Mouse (Mus musculus): ENCODE data around the gene Lrig1. TPM values are rescaled to one million over a fixed set of nuclear protein-coding genes. Genes with fewer than 3 reads are reported as not detected.

Lrig1 gene
- polyA plus RNA-seq, 1 experiment, result 11.2 TPM

- no peaks in the 10 kb centered on the region for H3K27me3 ChIP-seq (ENCODE audit: control insufficient read depth, insufficient read depth, insufficient read length)
- H3ac ChIP-seq (ENCODE audit: control insufficient read depth, insufficient read length, low read depth), result no peak overlapping the region
- TF ChIP-seq USF1 (IDR thresholded peaks at IDR 0.05; ENCODE audit: low read depth) (no peak), CTCF (IDR thresholded peaks at IDR 0.05; ENCODE audit: control insufficient read depth, insufficient read depth, insufficient read length) (no peak), FOSL1 (IDR thresholded peaks at IDR 0.05; ENCODE audit: insufficient read depth, low read length, poor library complexity, severe bottlenecking) (no peak), CEBPB (IDR thresholded peaks at IDR 0.05; ENCODE audit: low read depth) (no peak), MYOG (IDR thresholded peaks at IDR 0.05; ENCODE audit: control insufficient read depth, extremely low read depth, insufficient read length) (no peak), MYOD1 (IDR thresholded peaks at IDR 0.05; ENCODE audit: control insufficient read depth, insufficient read length, low read depth) (no peak), MAX (IDR thresholded peaks at IDR 0.05) (no peak)
- no peaks in the 10 kb centered on the region for H3K79me3 ChIP-seq (ENCODE audit: low read depth)
- H3K36me3 ChIP-seq (ENCODE audit: control insufficient read depth, insufficient read depth), result no peaks in the 10 kb centered on the region
- no peak overlapping the region for H3K4me3 ChIP-seq (ENCODE audit: insufficient read depth, poor library complexity, severe bottlenecking)
- no peaks in the 10 kb centered on the region for H3K79me2 ChIP-seq (ENCODE audit: control insufficient read depth, insufficient read depth)
These were observed 48.4 kb downstream of the Lrig1 start for GRCm38 (mm10) chr6:94651541-94651940.

- TF ChIP-seq MYOD1 (IDR thresholded peaks at IDR 0.05; ENCODE audit: control insufficient read depth, insufficient read length, low read depth), result no peak
- no peak for TF ChIP-seq USF1 (IDR thresholded peaks at IDR 0.05; ENCODE audit: low read depth)
- no peak for TF ChIP-seq CEBPB (IDR thresholded peaks at IDR 0.05; ENCODE audit: low read depth)
- TF ChIP-seq CTCF (IDR thresholded peaks at IDR 0.05; ENCODE audit: control insufficient read depth, insufficient read depth, insufficient read length), result no peak
- no peak for TF ChIP-seq MYOG (IDR thresholded peaks at IDR 0.05; ENCODE audit: control insufficient read depth, extremely low read depth, insufficient read length)
- TF ChIP-seq MAX (IDR thresholded peaks at IDR 0.05), result no peak
- TF ChIP-seq FOSL1 (IDR thresholded peaks at IDR 0.05; ENCODE audit: insufficient read depth, low read length, poor library complexity, severe bottlenecking), result no peak
- Histone ChIP-seq H3ac (ENCODE audit: control insufficient read depth, insufficient read length, low read depth) (no peak overlapping the region), H3K79me3 (ENCODE audit: low read depth) (no peaks in the 10 kb centered on the region), H3K79me2 (ENCODE audit: control insufficient read depth, insufficient read depth) (peaks cover 3% of the 10 kb centered on the region), H3K4me3 (ENCODE audit: insufficient read depth, poor library complexity, severe bottlenecking) (no peak overlapping the region), H3K36me3 (ENCODE audit: control insufficient read depth, insufficient read depth) (no peaks in the 10 kb centered on the region), H3K27me3 (ENCODE audit: control insufficient read depth, insufficient read depth, insufficient read length) (no peaks in the 10 kb centered on the region)
These were observed 50.3 kb downstream of the Lrig1 start for GRCm38 (mm10) chr6:94649637-94650036.

GRCm38 (mm10) chr6:94648496-94648895 lies 51.5 kb downstream of the Lrig1 start:
- TF ChIP-seq MAX (IDR thresholded peaks at IDR 0.05) (no peak), MYOD1 (IDR thresholded peaks at IDR 0.05; ENCODE audit: control insufficient read depth, insufficient read length, low read depth) (no peak), CEBPB (IDR thresholded peaks at IDR 0.05; ENCODE audit: low read depth) (no peak), CTCF (IDR thresholded peaks at IDR 0.05; ENCODE audit: control insufficient read depth, insufficient read depth, insufficient read length) (no peak), USF1 (IDR thresholded peaks at IDR 0.05; ENCODE audit: low read depth) (no peak), MYOG (IDR thresholded peaks at IDR 0.05; ENCODE audit: control insufficient read depth, extremely low read depth, insufficient read length) (no peak), FOSL1 (IDR thresholded peaks at IDR 0.05; ENCODE audit: insufficient read depth, low read length, poor library complexity, severe bottlenecking) (no peak)
- Histone ChIP-seq H3ac (ENCODE audit: control insufficient read depth, insufficient read length, low read depth) (peak overlapping the region; percentile 30), H3K36me3 (ENCODE audit: control insufficient read depth, insufficient read depth) (no peaks in the 10 kb centered on the region), H3K79me2 (ENCODE audit: control insufficient read depth, insufficient read depth) (peaks cover 6% of the 10 kb centered on the region), H3K4me3 (ENCODE audit: insufficient read depth, poor library complexity, severe bottlenecking) (no peak overlapping the region), H3K79me3 (ENCODE audit: low read depth) (peaks cover 1% of the 10 kb centered on the region), H3K27me3 (ENCODE audit: control insufficient read depth, insufficient read depth, insufficient read length) (no peaks in the 10 kb centered on the region)

GRCm38 (mm10) chr6:94647574-94648430 lies 52.2 kb downstream of the Lrig1 start:
- Histone ChIP-seq H3K4me3 (ENCODE audit: insufficient read depth, poor library complexity, severe bottlenecking) (no peak overlapping the region), H3K79me2 (ENCODE audit: control insufficient read depth, insufficient read depth) (peaks cover 12% of the 10 kb centered on the region), H3K36me3 (ENCODE audit: control insufficient read depth, insufficient read depth) (no peaks in the 10 kb centered on the region), H3ac (ENCODE audit: control insufficient read depth, insufficient read length, low read depth) (no peak overlapping the region), H3K79me3 (ENCODE audit: low read depth) (peaks cover 1% of the 10 kb centered on the region), H3K27me3 (ENCODE audit: control insufficient read depth, insufficient read depth, insufficient read length) (no peaks in the 10 kb centered on the region)
- TF ChIP-seq USF1 (IDR thresholded peaks at IDR 0.05; ENCODE audit: low read depth) (no peak), MYOD1 (IDR thresholded peaks at IDR 0.05; ENCODE audit: control insufficient read depth, insufficient read length, low read depth) (no peak), MAX (IDR thresholded peaks at IDR 0.05) (no peak), FOSL1 (IDR thresholded peaks at IDR 0.05; ENCODE audit: insufficient read depth, low read length, poor library complexity, severe bottlenecking) (no peak), MYOG (IDR thresholded peaks at IDR 0.05; ENCODE audit: control insufficient read depth, extremely low read depth, insufficient read length) (no peak), CEBPB (IDR thresholded peaks at IDR 0.05; ENCODE audit: low read depth) (peak; percentile 94)

GRCm38 (mm10) chr6:94646902-94647301 lies 53.1 kb downstream of the Lrig1 start:
- H3K79me3 ChIP-seq (ENCODE audit: low read depth), result peaks cover 1% of the 10 kb centered on the region
- TF ChIP-seq MYOD1 (IDR thresholded peaks at IDR 0.05; ENCODE audit: control insufficient read depth, insufficient read length, low read depth), result no peak
- TF ChIP-seq MYOG (IDR thresholded peaks at IDR 0.05; ENCODE audit: control insufficient read depth, extremely low read depth, insufficient read length), result no peak
- no peak for TF ChIP-seq FOSL1 (IDR thresholded peaks at IDR 0.05; ENCODE audit: insufficient read depth, low read length, poor library complexity, severe bottlenecking)
- TF ChIP-seq MAX (IDR thresholded peaks at IDR 0.05), result no peak
- no peak for TF ChIP-seq CEBPB (IDR thresholded peaks at IDR 0.05; ENCODE audit: low read depth)
- TF ChIP-seq CTCF (IDR thresholded peaks at IDR 0.05; ENCODE audit: control insufficient read depth, insufficient read depth, insufficient read length), result no peak
- no peak for TF ChIP-seq USF1 (IDR thresholded peaks at IDR 0.05; ENCODE audit: low read depth)
- H3K4me3 ChIP-seq (ENCODE audit: insufficient read depth, poor library complexity, severe bottlenecking), result no peak overlapping the region
- no peaks in the 10 kb centered on the region for H3K36me3 ChIP-seq (ENCODE audit: control insufficient read depth, insufficient read depth)
- H3ac ChIP-seq (ENCODE audit: control insufficient read depth, insufficient read length, low read depth), result no peak overlapping the region
- no peaks in the 10 kb centered on the region for H3K27me3 ChIP-seq (ENCODE audit: control insufficient read depth, insufficient read depth, insufficient read length)
- peaks cover 15% of the 10 kb centered on the region for H3K79me2 ChIP-seq (ENCODE audit: control insufficient read depth, insufficient read depth)
